Mouse (Mus musculus) Muller cell, postnatal 12 days (primary cell): ENCODE measurements at regions not wholly inside any gene's neighbourhood (a gene's known extent, or its start where the extent isn't known, plus 50 kb on each side); places are given as distances from the start of the nearest gene placed in this dataset.

Source experiments
- DNase-seq: peaks from one replicate; pipeline ENCODE4 v3.0.0-alpha.2; 2015; ENCODE audit errors: inconsistent ontology term

DNA sequence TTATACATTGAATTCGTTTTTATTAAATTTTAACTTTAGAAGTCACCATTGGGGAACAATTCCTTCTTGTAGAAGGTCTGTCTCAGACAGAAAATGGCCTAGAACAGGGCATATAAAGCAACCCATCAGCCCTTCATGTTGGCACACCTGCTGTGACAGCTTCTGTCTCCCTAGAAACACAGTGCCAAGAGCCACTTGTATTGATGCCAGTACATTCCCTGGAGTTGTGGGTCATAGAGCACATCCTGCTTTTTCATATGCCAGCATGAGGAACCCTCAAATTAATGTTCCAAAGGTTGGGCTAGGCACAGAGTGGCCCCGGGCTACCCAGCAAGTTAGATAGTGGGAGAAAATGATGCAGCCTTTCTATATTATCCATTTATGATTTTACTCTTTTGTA is 496.0 kb upstream of the Slc10a2 start:
- peak; percentile 27 for DNase-seq

DNA sequence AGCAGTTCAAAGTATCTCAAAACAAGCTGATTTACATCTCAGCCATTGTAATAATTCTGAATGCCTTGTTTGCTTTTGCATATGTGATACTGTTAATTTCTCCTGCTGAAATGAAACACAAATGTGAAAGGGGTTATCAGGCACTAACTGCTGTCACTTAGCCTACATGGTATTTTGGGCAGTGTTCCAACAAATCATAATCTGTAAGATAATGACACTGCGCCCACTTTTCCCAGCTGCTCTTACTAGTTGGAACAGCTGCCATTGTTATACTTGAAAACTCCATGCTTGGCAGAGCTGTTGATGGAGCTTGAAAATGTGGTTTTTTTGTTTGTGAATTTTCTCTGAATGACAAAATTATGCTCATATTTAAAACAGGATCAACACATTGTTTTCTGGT is 486.4 kb upstream of the Slc10a2 start:
- DNase-seq, result no peak
